Mouse (Mus musculus): ENCODE results near the gene Ttc28.

- TF ChIP-seq MAFK (IDR thresholded peaks at IDR 0.05; ENCODE audit: insufficient read depth, low read depth, low read length) (no peak), HCFC1 (IDR thresholded peaks at IDR 0.05; ENCODE audit: borderline replicate concordance, insufficient read depth, low read length) (no peak), ZC3H11A (IDR thresholded peaks at IDR 0.05; ENCODE audit: borderline replicate concordance, low read depth, low read length) (no peak)
These were observed 90.7 kb downstream of the Ttc28 start for GRCm38 (mm10) chr5:110970162-110970780.
